Mouse (Mus musculus) bone marrow macrophage, adult 2 months (primary cell): Measurements from ENCODE around the gene Gm10320.

ENCODE experiments used
- CTCF ChIP-seq: IDR thresholded peaks from 2 replicates; pipeline ENCODE4 v1.5.1; 2012; ENCODE audit warnings: low read depth, mild to moderate bottlenecking, low read length, moderate library complexity
- POLR2A ChIP-seq: IDR thresholded peaks from 2 replicates; pipeline ENCODE4 v1.6.1; 2012; ENCODE audit warnings: mild to moderate bottlenecking, low read depth, low read length, borderline replicate concordance

- no peak for TF ChIP-seq CTCF
- no peak for TF ChIP-seq POLR2A
These were observed 18.8 kb downstream of the Gm10320 start for GRCm38 (mm10) chr13:98473034-98473433.
